Mouse (Mus musculus) olfactory bulb, adult 2 months (tissue): ENCODE results near the gene Rgmb. TPM values are rescaled to one million over a fixed set of nuclear protein-coding genes. Genes with fewer than 3 reads are reported as not detected.

Source experiments
- H3K27ac ChIP-seq: fragments of 200-500 bp; 2 replicates; pipeline ENCODE4 v1.5.1; 2012; ENCODE audit warnings: low read depth, low read length; ENCODE audit not compliant: insufficient read depth
- H3K4me1 ChIP-seq: fragments of 200-500 bp; 2 replicates; pipeline ENCODE4 v1.6.1; 2012; ENCODE audit warnings: low read length; ENCODE audit not compliant: control insufficient read depth, insufficient read depth
- H3K4me3 ChIP-seq: fragments of 200-500 bp; 2 replicates; pipeline ENCODE4 v1.5.1; 2012; ENCODE audit warnings: mild to moderate bottlenecking, low read depth, low read length, moderate library complexity; ENCODE audit not compliant: insufficient read depth
- CTCF ChIP-seq: fragments of 200-500 bp; IDR thresholded peaks from 2 replicates; pipeline ENCODE4 v1.5.1; 2012; ENCODE audit warnings: low read depth, mild to moderate bottlenecking, low read length, moderate library complexity; ENCODE audit not compliant: insufficient read depth
- POLR2A ChIP-seq: fragments of 200-500 bp; IDR thresholded peaks from 2 replicates; pipeline ENCODE4 v1.6.1; 2012; ENCODE audit warnings: mild to moderate bottlenecking, low read depth, low read length, moderate library complexity; ENCODE audit not compliant: insufficient read depth
- WGBS: fragments of 180-500 bp; shearing (Covaris S2); methylation state at CpG from one replicate; pipeline ENCODE4 v1.1.7; 2018; 5-methylcytosine and 5-hydroxymethylcytosine counted together
- polyA plus RNA-seq: library from polyadenylated mRNA; stranded (reverse); fragments of >200 nt; gene quantifications from 2 replicates; pipeline ENCODE4 v1.2.4, GENCODE M21; 2012; ENCODE audit warnings: low replicate concordance; ENCODE audit not compliant: missing spikeins, insufficient read depth, insufficient read length

Gene Rgmb
- polyA plus RNA-seq, 1 experiment = not detected

DNA sequence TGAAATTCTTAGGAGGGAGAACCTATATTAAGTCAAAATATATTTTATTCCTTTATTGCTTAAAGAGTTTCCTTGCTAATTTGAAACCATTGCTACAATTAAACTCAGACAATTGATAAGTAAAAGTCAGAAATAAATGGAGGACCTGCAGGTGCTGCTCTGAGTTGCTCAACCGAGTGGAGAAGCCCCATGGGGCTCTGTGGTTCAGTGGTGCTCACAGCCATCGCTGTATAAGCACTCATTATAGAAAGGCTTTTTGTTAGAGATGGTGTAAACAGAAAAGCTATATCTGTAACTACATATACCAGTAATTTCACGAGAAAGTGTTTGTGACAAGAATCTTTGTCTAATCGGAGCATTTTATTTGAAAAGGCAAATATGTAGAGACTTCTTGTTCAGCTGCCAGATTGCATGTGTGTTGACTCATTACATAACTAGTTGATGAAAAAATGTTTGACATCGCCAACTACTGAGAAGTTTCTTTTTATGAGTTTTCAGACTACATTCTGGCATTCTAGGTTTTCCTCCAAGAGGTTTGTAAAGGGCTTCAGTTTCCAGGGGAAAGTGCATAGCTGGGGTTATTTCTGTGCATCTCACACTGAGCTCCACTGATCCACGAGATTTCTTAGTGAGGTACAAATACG, 61.6 kb downstream of the Rgmb start:
- Histone ChIP-seq H3K27ac (no peak overlapping the region), H3K4me1 (no peaks in the 10 kb centered on the region), H3K4me3 (no peak overlapping the region)
- WGBS = 64% methylated on average over 7 of the region's 7 CpGs
- TF ChIP-seq CTCF (no peak), POLR2A (no peak)

DNA sequence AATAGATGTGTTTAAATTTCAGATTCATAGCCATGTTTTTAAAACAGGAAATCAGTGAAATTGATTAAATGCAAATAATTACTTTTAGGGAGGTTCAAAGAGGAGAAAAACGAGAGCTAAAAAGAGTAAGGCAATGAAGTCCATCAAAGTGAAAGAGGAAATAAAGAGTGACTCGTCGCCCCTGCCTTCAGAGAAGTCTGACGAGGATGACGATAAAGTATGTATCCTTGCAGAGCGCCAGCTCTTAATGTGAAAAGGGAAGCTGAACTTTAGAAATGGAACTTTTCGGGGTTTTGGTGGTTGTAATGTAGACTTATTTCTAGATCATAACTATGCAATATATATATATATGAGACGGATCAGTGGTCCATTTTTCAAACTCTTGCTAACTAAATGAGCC, 69.6 kb downstream of the Rgmb start:
- no peak overlapping the region for H3K4me3 ChIP-seq

More for the DNA sequence above, 69.6 kb downstream of the Rgmb start:
- Histone ChIP-seq H3K4me1 (no peaks in the 10 kb centered on the region), H3K27ac (no peak overlapping the region)
- WGBS = 86% methylated on average over 8 of the region's 8 CpGs
- TF ChIP-seq CTCF (no peak), POLR2A (no peak)

Other genes with a start within 250 kb of the Rgmb start
- 235 TPM in 1 of 2 replicates, not detected in the other for gene Chd1, start 126.1 kb downstream of the Rgmb start, polyA plus RNA-seq